Mouse (Mus musculus) embryonic fibroblast, embryonic 13.5 days (primary cell): ENCODE results near the gene Ambra1. TPM values are rescaled to one million over a fixed set of nuclear protein-coding genes. Genes with fewer than 3 reads are reported as not detected.

ENCODE experiments used
- H3K27ac ChIP-seq: 2 replicates; pipeline ENCODE4 v1.5.1; 2012; ENCODE audit warnings: low read length, control low read depth, inconsistent platforms; ENCODE audit not compliant: insufficient read depth
- H3K4me1 ChIP-seq: 2 replicates; pipeline ENCODE4 v1.6.1; 2011; ENCODE audit warnings: low read length; ENCODE audit not compliant: control insufficient read depth, insufficient read depth
- H3K4me3 ChIP-seq: 2 replicates; pipeline ENCODE4 v1.5.1; 2011; ENCODE audit warnings: mild to moderate bottlenecking, control low read depth, low read length; ENCODE audit not compliant: insufficient read depth
- CTCF ChIP-seq: IDR thresholded peaks from 2 replicates; pipeline ENCODE4 v1.5.1; 2011; ENCODE audit warnings: mild to moderate bottlenecking, control low read depth, low read length, moderate library complexity, borderline replicate concordance; ENCODE audit not compliant: insufficient read depth
- POLR2A ChIP-seq: IDR thresholded peaks from 2 replicates; pipeline ENCODE4 v1.6.1; 2011; ENCODE audit warnings: low read depth, mild to moderate bottlenecking, control low read depth, low read length, moderate library complexity
- polyA plus RNA-seq: library from polyadenylated mRNA; stranded (reverse); fragments of >200 nt; gene quantifications from 2 replicates; pipeline ENCODE4 v1.2.4, GENCODE M21; 2011; ENCODE audit warnings: low read depth; ENCODE audit not compliant: missing spikeins, insufficient read length

Gene Ambra1
- polyA plus RNA-seq, 1 experiment: 23.8 TPM

DNA sequence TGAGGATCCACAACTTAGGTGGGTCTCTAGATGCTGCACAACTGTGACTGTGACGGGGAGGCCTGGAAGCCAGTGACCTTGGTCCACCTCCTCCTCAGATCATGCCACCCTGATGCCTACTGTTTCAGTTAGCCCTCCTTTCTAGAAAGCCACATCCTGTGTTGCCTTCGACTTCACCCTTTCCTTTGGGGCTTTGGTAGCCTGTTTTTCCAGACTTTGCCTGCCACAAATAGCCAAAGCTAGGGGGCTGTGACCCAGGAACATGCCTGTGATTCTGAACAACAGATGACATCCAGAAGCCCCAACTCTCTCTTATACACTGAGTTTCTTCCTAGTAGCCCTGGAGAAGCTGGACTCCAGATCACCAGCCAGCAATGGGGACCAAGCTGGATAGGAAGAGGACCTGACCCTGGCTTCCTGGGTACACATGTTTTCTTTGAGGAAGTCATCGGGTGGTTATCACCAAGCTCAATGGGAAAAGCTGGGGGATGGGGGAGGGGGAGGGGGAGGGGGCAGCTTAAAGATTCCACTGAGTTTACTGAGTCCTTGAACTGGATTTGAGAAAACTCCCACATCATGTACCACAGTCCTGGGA lies 234.8 kb downstream of the Ambra1 start:
- no peak for TF ChIP-seq POLR2A
- no peak for TF ChIP-seq CTCF
- H3K4me1 ChIP-seq: peaks cover 6% of the 10 kb centered on the region
- H3K4me3 ChIP-seq: no peak overlapping the region
- no peak overlapping the region for H3K27ac ChIP-seq

DNA sequence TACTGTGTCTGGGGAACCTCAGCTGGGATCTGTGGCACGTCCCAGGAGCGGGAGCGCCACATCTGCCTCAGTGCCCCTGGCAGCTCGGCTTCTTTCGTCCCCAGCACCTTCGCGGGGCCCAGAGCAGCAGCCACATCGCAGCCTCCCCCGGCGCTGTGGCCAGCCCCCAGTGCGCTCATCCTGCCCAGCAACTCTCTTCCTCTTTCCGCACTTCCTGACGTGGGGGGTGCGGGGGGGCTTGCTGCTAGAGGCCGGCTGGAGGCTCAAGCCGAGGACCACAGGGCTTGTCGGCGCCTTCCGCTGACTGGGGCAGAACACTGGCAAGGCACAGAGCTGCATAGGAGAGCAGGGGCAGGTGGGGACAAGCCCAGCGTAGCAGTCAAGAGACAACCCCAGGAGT lies 235.5 kb downstream of the Ambra1 start:
- H3K27ac ChIP-seq: no peak overlapping the region
- peaks cover 6% of the 10 kb centered on the region for H3K4me1 ChIP-seq
- no peak for TF ChIP-seq CTCF
- TF ChIP-seq POLR2A: no peak
- no peak overlapping the region for H3K4me3 ChIP-seq

DNA sequence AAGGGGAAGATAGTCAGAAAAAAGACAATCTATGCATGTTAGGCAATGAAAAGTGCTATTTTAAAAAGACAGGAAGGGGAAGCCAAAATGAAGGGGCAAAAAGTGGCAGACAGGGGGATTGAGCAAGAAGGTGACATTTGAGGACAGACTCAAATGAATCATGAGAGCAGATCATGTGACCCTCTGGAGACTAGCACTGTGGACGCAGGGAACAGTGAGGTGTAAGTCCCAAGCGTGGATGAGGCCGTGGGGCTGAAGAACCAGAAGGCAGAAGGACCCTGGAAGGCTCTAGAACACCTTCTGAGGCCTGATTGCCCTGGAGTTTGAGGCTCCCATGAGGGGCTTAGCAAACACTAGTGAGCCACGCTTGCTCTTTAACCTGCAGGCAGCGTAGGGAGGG lies 236.4 kb downstream of the Ambra1 start:
- Histone ChIP-seq H3K27ac (no peak overlapping the region), H3K4me1 (peaks cover 6% of the 10 kb centered on the region), H3K4me3 (no peak overlapping the region)
- no peak for TF ChIP-seq CTCF
- TF ChIP-seq POLR2A: no peak

DNA sequence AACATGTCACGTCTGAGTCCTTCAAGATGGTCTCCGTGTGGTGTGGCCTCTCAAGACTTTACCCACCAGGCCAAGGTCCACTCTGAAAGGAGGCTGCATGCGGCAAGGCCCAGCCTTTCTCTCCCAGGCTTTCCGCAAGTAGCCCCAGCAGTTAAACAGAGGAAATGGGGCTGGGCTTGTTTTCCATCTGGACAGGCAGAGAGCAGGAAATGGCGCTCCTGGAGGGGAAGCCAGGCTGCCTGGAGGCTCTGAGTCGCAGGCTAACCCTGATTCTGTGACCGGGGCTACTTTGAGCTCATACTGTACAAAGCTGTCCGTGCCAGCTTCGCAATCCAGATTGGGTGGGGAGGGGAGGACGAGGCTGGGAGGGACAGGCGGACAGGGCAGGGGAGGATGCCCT lies 238.0 kb downstream of the Ambra1 start:
- TF ChIP-seq POLR2A (no peak), CTCF (no peak)
- no peaks in the 10 kb centered on the region for H3K4me1 ChIP-seq
- no peak overlapping the region for H3K27ac ChIP-seq
- no peak overlapping the region for H3K4me3 ChIP-seq

Other genes with a start within 250 kb of the Ambra1 start
- gene Ckap5, start 203.4 kb upstream of the Ambra1 start, polyA plus RNA-seq: 79.8 and 102 TPM in 2 replicates
- not detected in 2 replicates for gene F2, start 93.7 kb upstream of the Ambra1 start, polyA plus RNA-seq
- gene Zfp408, start 80.3 kb upstream of the Ambra1 start, polyA plus RNA-seq: 14.8 and 17.1 TPM in 2 replicates
- gene Arhgap1, start 80.3 kb upstream of the Ambra1 start, polyA plus RNA-seq: 249 and 267 TPM in 2 replicates
- 19.8 and 20.6 TPM in 2 replicates for gene Atg13, start 19.6 kb upstream of the Ambra1 start, polyA plus RNA-seq
- gene Harbi1, start 19.3 kb upstream of the Ambra1 start, polyA plus RNA-seq: 6.0 and 8.3 TPM in 2 replicates
- not detected in 2 replicates for gene Chrm4, start 197.1 kb downstream of the Ambra1 start, polyA plus RNA-seq
- gene Mdk, start 202.2 kb downstream of the Ambra1 start, polyA plus RNA-seq: 29.2 and 148 TPM in 2 replicates
- gene Gm9821, start 215.6 kb downstream of the Ambra1 start, polyA plus RNA-seq: not detected in 2 replicates
- gene Dgkz, start 245.7 kb downstream of the Ambra1 start, polyA plus RNA-seq: 29.3 and 40.4 TPM in 2 replicates